Mouse (Mus musculus) ovary, postnatal 36 days (tissue): ENCODE results near the gene Rapgef5.

ENCODE experiments used
- DNase-seq: peaks from one replicate; pipeline ENCODE4 v3.0.0; 2022; ENCODE audit warnings: low spot score, mixed read lengths

Rapgef5 gene

GRCm38 (mm10) chr12:117516179-117516578 is at the start of gene Rapgef5:
TSS of gene Rapgef5 (plus strand) at chr12:117516479.
- no peak for DNase-seq

GRCm38 (mm10) chr12:117468329-117468728 is 48.0 kb upstream of the Rapgef5 start:
- DNase-seq: no peak

GRCm38 (mm10) chr12:117479014-117479413 is 37.3 kb upstream of the Rapgef5 start:
- DNase-seq: no peak

- DNase-seq: no peak
These were observed 36.6 kb upstream of the Rapgef5 start for GRCm38 (mm10) chr12:117479680-117480079.

GRCm38 (mm10) chr12:117480958-117481357 is 35.3 kb upstream of the Rapgef5 start:
- no peak for DNase-seq

GRCm38 (mm10) chr12:117482665-117483064 is 33.6 kb upstream of the Rapgef5 start:
- DNase-seq: no peak

- no peak for DNase-seq
These were observed 29.9 kb upstream of the Rapgef5 start for GRCm38 (mm10) chr12:117486118-117487057.

- no peak for DNase-seq
These were observed 19.6 kb upstream of the Rapgef5 start for GRCm38 (mm10) chr12:117496501-117497176.

GRCm38 (mm10) chr12:117497361-117497760 is 18.9 kb upstream of the Rapgef5 start:
- no peak for DNase-seq

GRCm38 (mm10) chr12:117499242-117499641 is 17.0 kb upstream of the Rapgef5 start:
- no peak for DNase-seq

GRCm38 (mm10) chr12:117501180-117501579 is 15.1 kb upstream of the Rapgef5 start:
- no peak for DNase-seq

- DNase-seq: no peak
These were observed 13.4 kb upstream of the Rapgef5 start for GRCm38 (mm10) chr12:117502834-117503233.

- DNase-seq: no peak
These were observed 11.1 kb upstream of the Rapgef5 start for GRCm38 (mm10) chr12:117505163-117505562.

GRCm38 (mm10) chr12:117507772-117508171 is 8.5 kb upstream of the Rapgef5 start:
- no peak for DNase-seq

- no peak for DNase-seq
These were observed 6.4 kb upstream of the Rapgef5 start for GRCm38 (mm10) chr12:117509919-117510318.

GRCm38 (mm10) chr12:117512468-117512867 is 3.8 kb upstream of the Rapgef5 start:
- no peak for DNase-seq

- DNase-seq: no peak
These were observed 2.9 kb upstream of the Rapgef5 start for GRCm38 (mm10) chr12:117513150-117513932.

- no peak for DNase-seq
These were observed 1.1 kb downstream of the Rapgef5 start for GRCm38 (mm10) chr12:117517275-117517936.

- DNase-seq: no peak
These were observed 8.2 kb downstream of the Rapgef5 start for GRCm38 (mm10) chr12:117524311-117525013.

- DNase-seq: no peak
These were observed 11.6 kb downstream of the Rapgef5 start for GRCm38 (mm10) chr12:117527889-117528288.

- DNase-seq: no peak
These were observed 12.3 kb downstream of the Rapgef5 start for GRCm38 (mm10) chr12:117528509-117529145.
